Mouse (Mus musculus): Measurements from ENCODE around the gene Fam20a.

DNA sequence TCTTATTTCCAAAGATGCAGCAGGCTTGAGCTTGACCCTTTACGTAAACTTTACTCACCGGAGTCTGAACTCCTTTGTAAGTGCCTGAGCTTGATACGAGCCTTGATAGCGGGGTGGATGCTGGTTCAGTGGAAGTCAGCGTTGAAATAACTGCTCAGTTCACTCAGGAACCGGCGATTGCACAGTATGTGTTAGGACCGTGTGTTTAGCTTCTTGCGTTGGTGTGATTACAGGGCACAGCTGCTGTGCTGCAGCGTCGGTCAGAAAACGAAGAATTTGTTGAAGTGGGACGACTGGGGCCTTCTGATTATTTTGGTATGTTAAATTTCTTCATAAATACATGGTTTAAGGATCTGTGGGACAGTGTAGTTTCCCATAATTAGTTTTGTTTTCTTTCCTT lies 55.7 kb downstream of the Fam20a start:
- TF ChIP-seq CTCF (IDR thresholded peaks at IDR 0.05; ENCODE audit: insufficient read depth, low read depth, low read length) (no peak), POLR2A (IDR thresholded peaks at IDR 0.05; ENCODE audit: insufficient read depth, low read depth, low read length) (no peak)

Measured in olfactory bulb, adult 2 months (tissue).